Mouse (Mus musculus) heart, adult 2 months (tissue): ENCODE results near the gene Exoc3l4. TPM values are rescaled to one million over a fixed set of nuclear protein-coding genes. Genes with fewer than 3 reads are reported as not detected.

Source experiments
- DNase-seq, 2 experiments: peaks; one replicate each; pipeline ENCODE4 v3.0.0; 2021
- H3K27ac ChIP-seq: fragments of 200-600 bp; 2 replicates; pipeline ENCODE4 v1.8.1; 2022
- H3K27me3 ChIP-seq: fragments of 200-500 bp; 2 replicates; pipeline ENCODE4 v1.6.1; 2012; ENCODE audit warnings: mild to moderate bottlenecking, low read length, inconsistent platforms, mixed read lengths; ENCODE audit not compliant: control insufficient read depth, insufficient read depth
- H3K36me3 ChIP-seq: fragments of 200-500 bp; 2 replicates; pipeline ENCODE4 v1.6.1; 2012; ENCODE audit warnings: low read length, inconsistent platforms; ENCODE audit not compliant: control insufficient read depth, insufficient read depth
- H3K4me1 ChIP-seq: fragments of 200-500 bp; 2 replicates; pipeline ENCODE4 v1.6.1; 2011; ENCODE audit warnings: low read length; ENCODE audit not compliant: control insufficient read depth, insufficient read depth
- H3K4me3 ChIP-seq: fragments of 200-600 bp; 2 replicates; pipeline ENCODE4 v1.8.1; 2022
- H3K79me2 ChIP-seq: fragments of 200-500 bp; replicated peaks from 2 replicates; pipeline ENCODE4 v1.6.1; 2012; ENCODE audit warnings: mild to moderate bottlenecking, inconsistent platforms, low read length, moderate library complexity, mixed read lengths; ENCODE audit not compliant: control insufficient read depth, insufficient read depth
- H3K9ac ChIP-seq: fragments of 200-500 bp; 2 replicates; pipeline ENCODE4 v1.6.1; 2012; ENCODE audit warnings: low read depth, mild to moderate bottlenecking, control low read depth, inconsistent platforms, low read length, mixed read lengths
- CTCF ChIP-seq: fragments of 200-600 bp; IDR thresholded peaks from 2 replicates; pipeline ENCODE4 v1.8.1; 2022; ENCODE audit warnings: antibody characterized with exemption, mild to moderate bottlenecking, moderate library complexity
- EP300 ChIP-seq: fragments of 200-500 bp; IDR thresholded peaks from 2 replicates; pipeline ENCODE4 v1.6.1; 2011; ENCODE audit warnings: low read depth, low read length, control low read depth; ENCODE audit not compliant: insufficient read depth
- POLR2A ChIP-seq: fragments of 200-500 bp; IDR thresholded peaks from 2 replicates; pipeline ENCODE4 v1.6.1; 2011; ENCODE audit warnings: mild to moderate bottlenecking, low read depth, low read length, control low read depth; ENCODE audit not compliant: insufficient read depth
- WGBS: fragments of 180-500 bp; shearing (Covaris S2); methylation state at CpG from one replicate; pipeline ENCODE4 v1.1.7; 2018; 5-methylcytosine and 5-hydroxymethylcytosine counted together
- intact Hi-C: fragments of 180-260 bp; cut with DNase I; formaldehyde crosslinking; loops from one replicate; pipeline ENCODE4 v1.15.1; 2025
- polyA plus RNA-seq: library from polyadenylated mRNA; depleted of rRNA; stranded (reverse); fragments of >200 nt; gene quantifications from 2 replicates; pipeline ENCODE4 v1.2.3, GENCODE M21; 2012
- total RNA-seq, 2 experiments: library from RNA; stranded (reverse); gene quantifications; 2 replicates each; pipeline ENCODE4 v1.2.3; 2021

Exoc3l4 gene
- total and polyA plus RNA-seq, 3 experiments: 2.5 to 10.9 (median 2.7) TPM

DNA sequence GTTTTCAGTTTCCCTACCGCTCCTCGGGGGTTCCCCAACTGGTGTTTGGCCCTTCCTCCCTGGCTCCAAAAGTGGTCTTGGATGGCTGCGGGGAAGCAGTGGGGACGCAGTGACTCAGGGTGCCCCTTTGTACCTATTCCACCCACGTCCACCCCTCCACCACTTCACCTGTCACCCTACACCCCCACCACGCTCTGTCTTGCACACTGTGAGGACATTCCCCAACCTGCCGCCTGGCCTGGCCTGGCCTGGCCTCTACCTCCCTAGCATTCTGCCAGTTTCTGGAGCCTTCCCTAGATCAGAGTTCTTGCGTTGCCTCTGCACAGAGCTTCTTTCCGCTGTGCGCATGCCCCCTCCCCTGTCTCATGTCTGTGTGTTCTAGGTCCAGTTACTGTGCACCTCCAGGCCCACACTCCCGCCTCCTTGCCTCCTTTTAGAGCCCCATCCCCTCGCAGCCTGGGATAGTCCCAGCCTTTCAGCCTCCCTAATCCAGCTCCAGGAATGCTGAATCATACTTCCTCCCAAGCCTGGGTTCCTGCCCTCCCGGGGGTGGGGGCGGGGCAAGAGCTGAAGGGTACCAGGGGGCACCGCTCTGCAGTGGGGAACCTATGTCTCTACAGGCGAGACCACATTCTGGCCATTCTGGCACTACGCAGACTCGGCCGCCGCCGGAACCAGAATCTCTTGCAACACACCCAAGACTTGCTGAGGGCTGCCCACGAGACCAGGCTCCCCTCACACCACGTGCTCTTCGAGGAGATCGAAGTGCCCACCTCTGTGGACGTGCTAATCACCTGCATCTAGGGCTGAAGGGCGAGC, 13.4 kb downstream of the Exoc3l4 start:
- Histone ChIP-seq H3K9ac (no peak overlapping the region), H3K4me3 (peak overlapping the region; percentile 50), H3K27me3 (no peaks in the 10 kb centered on the region), H3K36me3 (no peaks in the 10 kb centered on the region), H3K4me1 (peaks cover 23% of the 10 kb centered on the region), H3K27ac (peak overlapping the region; percentile 39; the same call in 1 of the 2 replicates), H3K79me2 (no peaks in the 10 kb centered on the region)
- no peak for TF ChIP-seq CTCF
- 0 out of 2 replicates have a peak, but pooled peaks have one; percentile 3 for TF ChIP-seq EP300
- intact Hi-C loops: no loop called here
- DNase-seq: peak; percentile 54 to 64
- WGBS: 36% methylated on average over 27 of the region's 27 CpGs

DNA sequence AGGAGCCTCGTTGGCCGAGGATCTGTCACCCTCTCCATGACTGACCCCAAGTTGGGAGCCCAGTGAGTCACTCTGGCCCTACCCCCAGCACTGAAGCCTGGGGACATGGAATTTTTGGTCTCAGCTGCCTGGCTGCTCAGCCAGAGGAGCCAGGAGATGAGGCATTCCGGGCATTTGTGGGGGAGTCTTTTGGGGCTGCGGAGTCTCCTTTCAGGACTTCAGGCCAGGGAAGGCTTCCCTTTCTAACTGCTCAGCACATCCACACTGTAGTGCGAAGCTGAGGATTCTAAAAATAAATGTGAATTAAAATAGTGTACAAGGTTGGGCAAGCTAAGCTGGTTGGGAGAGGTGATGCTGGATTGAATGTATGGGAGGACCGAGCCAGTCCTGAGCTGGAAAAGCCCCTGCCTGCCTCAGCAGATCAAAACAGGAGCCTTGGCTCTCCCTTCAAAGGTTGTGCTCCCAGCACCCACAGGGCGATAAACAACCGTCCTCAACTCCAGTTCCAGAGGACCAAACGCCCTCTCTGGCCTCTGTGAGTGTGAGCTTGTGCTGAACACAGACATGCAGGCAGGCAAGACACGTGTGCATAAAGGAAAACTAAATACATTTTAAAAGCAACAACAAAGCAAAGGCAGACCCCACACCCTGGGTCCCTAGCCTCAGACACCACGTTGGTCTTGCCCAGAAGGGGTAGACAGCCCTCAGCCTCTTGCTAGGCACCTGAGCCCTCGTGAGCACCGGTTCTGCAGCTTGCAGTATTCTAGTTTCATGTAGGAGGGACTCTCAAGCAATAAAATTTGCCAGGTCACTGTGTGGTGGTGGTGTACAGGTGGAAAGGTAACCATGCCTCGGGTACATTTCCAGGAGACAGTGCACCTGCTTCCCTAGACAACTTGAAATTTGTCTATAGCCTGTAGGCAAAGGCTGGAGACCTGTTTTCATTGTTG, 14.3 kb downstream of the Exoc3l4 start:
- Histone ChIP-seq H3K27ac (no peak overlapping the region; the same call in 1 of the 2 replicates), H3K27me3 (no peaks in the 10 kb centered on the region), H3K36me3 (no peaks in the 10 kb centered on the region), H3K79me2 (no peaks in the 10 kb centered on the region), H3K9ac (no peak overlapping the region), H3K4me1 (peaks cover 23% of the 10 kb centered on the region), H3K4me3 (no peak overlapping the region)
- intact Hi-C loops: no loop called here
- DNase-seq: peak in 1 of 2 experiments; percentile 50
- TF ChIP-seq POLR2A: no peak
- no peak for TF ChIP-seq CTCF
- no peak for TF ChIP-seq EP300
- 56% methylated on average over 14 of the region's 14 CpGs for WGBS

DNA sequence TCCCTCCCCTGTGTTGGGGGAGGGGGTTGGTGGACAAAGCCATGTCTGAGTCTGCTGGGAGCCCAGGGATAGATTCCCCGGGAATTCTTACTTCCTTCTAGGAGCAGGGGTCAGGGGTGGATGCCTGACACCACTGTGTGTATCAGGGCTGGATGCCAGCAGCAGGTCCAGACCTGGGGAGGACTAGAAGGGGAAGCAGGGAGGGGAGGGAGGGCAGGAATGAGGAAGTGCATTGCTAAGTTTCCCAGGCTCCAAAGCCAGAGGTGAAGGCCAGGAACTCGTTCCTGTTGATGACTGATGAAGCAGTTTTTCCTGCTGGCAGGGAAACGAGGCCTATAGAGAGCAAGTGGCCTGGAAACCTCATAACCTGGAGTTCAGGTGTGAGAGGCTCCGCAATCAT, 15.3 kb downstream of the Exoc3l4 start:
- H3K27ac ChIP-seq: peak overlapping the region; percentile 7; the same call in 1 of the 2 replicates
- TF ChIP-seq POLR2A (no peak), EP300 (no peak), CTCF (no peak)
- intact Hi-C loops: no loop called here
- no peak overlapping the region for H3K9ac ChIP-seq
- H3K4me3 ChIP-seq: no peak overlapping the region
- H3K36me3 ChIP-seq: no peaks in the 10 kb centered on the region
- no peaks in the 10 kb centered on the region for H3K79me2 ChIP-seq
- peaks cover 20% of the 10 kb centered on the region for H3K4me1 ChIP-seq
- DNase-seq: no peak
- no peaks in the 10 kb centered on the region for H3K27me3 ChIP-seq
- 42% methylated on average over 4 of the region's 4 CpGs for WGBS

DNA sequence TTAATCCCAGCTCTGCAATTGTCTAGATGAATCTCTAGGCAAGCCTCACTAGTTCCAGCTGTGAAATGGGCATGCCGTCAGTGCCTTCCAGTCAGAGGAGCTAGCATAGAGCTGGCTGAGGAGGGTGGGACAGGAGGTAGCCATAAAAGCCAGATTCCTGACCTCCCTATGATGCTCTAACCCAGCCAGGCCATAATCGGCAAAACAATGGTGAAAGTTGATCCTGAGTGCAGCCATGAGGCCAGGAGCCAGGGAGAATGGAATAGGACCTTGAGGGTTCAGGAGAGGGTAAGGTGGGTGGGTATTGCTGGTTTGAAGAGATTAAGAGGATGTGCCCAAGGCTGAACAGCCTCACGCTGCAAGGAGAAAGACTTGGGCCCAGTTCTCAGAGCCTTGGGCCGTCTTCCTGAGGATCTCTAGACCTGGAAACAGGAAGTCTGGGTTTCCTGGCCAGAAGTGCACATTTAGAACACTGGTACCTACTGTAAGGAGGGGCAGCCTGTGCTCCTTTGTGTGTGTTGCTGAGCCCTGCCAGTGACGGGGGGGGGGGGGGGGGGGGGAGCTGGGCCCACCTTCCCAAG, 16.0 kb downstream of the Exoc3l4 start:
- Histone ChIP-seq H3K9ac (no peak overlapping the region), H3K27ac (no peak overlapping the region; the same call in none of the 2 replicates), H3K4me1 (peaks cover 24% of the 10 kb centered on the region), H3K36me3 (no peaks in the 10 kb centered on the region), H3K27me3 (no peaks in the 10 kb centered on the region), H3K79me2 (no peaks in the 10 kb centered on the region), H3K4me3 (no peak overlapping the region)
- intact Hi-C loops: no loop called here
- TF ChIP-seq CTCF (no peak), EP300 (no peak), POLR2A (no peak)
- DNase-seq: no peak
- 59% methylated on average over 4 of the region's 5 CpGs for WGBS

DNA sequence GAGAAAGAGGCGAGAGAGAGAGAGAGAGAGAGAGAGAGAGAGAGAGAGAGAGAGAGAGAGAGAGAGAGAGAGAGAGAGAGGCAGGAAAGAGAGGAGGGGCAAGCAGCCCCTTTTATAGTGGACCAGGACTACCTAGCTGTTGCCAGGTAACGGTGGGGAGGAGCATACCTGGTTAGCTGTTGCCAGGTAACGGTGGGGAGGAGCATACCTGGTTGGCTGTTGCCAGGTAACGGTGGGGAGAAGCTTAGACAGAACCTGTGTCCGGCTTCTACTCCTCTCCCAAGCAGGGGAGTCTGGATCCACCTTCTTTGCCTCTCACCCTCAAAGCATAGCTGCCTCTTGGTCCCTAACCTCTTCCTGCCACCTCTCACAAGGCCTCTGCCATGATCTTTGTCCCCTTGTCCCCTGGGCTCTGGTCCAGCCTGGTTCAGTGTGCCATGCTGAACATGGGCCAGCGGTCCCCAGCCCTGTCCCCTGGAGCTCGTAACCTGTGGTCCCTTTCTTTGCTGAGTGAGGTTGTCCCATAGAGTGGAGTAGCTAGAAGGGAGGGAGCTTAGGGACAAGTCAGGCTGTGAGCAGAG, 17.4 kb downstream of the Exoc3l4 start:
- Histone ChIP-seq H3K27ac (peak overlapping the region; percentile 38), H3K79me2 (no peaks in the 10 kb centered on the region), H3K36me3 (no peaks in the 10 kb centered on the region), H3K9ac (no peak overlapping the region), H3K27me3 (no peaks in the 10 kb centered on the region), H3K4me1 (peaks cover 24% of the 10 kb centered on the region), H3K4me3 (no peak overlapping the region)
- TF ChIP-seq EP300 (no peak), POLR2A (no peak), CTCF (no peak)
- WGBS: 50% methylated on average over 6 of the region's 7 CpGs
- no peak for DNase-seq
- intact Hi-C loops: no loop called here
